Mouse (Mus musculus): Measurements from ENCODE around the gene Plscr4. TPM values are rescaled to one million over a fixed set of nuclear protein-coding genes. Genes with fewer than 3 reads are reported as not detected.

The Plscr4 gene
- polyA plus RNA-seq, 1 experiment from 2014 or later, result 13.4 TPM

DNA sequence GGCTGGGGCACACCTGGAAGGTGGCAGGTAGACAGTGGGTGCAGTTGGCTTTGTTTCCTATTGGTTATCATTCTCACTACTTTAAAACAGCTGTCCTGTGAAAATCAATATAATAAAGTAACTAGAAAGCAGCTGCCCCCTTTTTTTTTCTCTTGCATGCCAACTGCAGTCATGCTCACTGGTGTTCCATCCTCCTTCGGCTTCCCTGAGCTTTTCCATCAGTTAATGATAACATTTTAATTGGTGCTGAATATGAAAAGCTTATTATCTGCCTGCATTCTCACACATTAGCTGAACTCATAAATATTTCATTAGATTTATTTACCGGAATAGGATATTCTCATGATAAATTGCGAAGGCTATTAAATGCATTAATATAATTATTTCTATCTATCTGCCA lies 33.1 kb downstream of the Plscr4 start:
- Histone ChIP-seq H3K4me1 (ENCODE audit: control insufficient read depth, insufficient read depth, low read length) (no peaks in the 10 kb centered on the region), H3K4me2 (ENCODE audit: low read depth, low read length) (no peak overlapping the region), H3K9ac (ENCODE audit: low read length) (no peak overlapping the region), H3K4me3 (replicated peaks; ENCODE audit: low read length) (no peak overlapping the region), H3K27me3 (ENCODE audit: control insufficient read depth, insufficient read depth, low read length) (no peaks in the 10 kb centered on the region), H3K27ac (ENCODE audit: low read length) (no peak overlapping the region), H3K9me3 (replicated peaks; ENCODE audit: control insufficient read depth, low read length) (no peaks in the 10 kb centered on the region), H3K36me3 (ENCODE audit: control insufficient read depth, insufficient read depth, low read length) (no peaks in the 10 kb centered on the region)
- WGBS, result 88% methylated on average over 3 of the region's 3 CpGs
- no peak for ATAC-seq (ENCODE audit: insufficient read depth, low FRiP score)

DNA sequence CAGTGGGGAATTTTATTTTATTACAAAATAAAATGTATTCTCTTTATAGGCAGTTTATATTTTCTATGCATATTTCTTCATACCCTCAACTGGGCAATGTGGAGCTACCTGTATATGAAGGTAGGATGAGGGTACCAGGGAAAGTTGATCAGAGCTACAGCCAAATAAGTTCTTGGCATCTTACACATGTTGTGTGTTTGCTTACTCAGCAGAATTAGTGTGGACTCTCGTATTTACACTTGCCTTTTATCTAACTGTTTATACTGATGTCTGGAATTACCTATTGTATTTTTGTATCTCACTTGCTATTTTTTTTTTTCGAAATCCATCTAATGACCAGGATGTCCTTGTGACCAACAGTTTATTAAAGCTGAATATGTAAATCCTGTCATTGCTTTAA lies 34.1 kb downstream of the Plscr4 start:
- Histone ChIP-seq H3K9me3 (replicated peaks; ENCODE audit: control insufficient read depth, low read length) (no peaks in the 10 kb centered on the region), H3K4me3 (replicated peaks; ENCODE audit: low read length) (no peak overlapping the region), H3K27me3 (ENCODE audit: control insufficient read depth, insufficient read depth, low read length) (no peaks in the 10 kb centered on the region), H3K27ac (ENCODE audit: low read length) (no peak overlapping the region), H3K36me3 (ENCODE audit: control insufficient read depth, insufficient read depth, low read length) (no peaks in the 10 kb centered on the region), H3K4me2 (ENCODE audit: low read depth, low read length) (no peak overlapping the region), H3K4me1 (ENCODE audit: control insufficient read depth, insufficient read depth, low read length) (no peaks in the 10 kb centered on the region), H3K9ac (ENCODE audit: low read length) (no peak overlapping the region)
- ATAC-seq (ENCODE audit: insufficient read depth, low FRiP score), result no peak
- WGBS, result 73% methylated on average over 2 of the region's 2 CpGs

DNA sequence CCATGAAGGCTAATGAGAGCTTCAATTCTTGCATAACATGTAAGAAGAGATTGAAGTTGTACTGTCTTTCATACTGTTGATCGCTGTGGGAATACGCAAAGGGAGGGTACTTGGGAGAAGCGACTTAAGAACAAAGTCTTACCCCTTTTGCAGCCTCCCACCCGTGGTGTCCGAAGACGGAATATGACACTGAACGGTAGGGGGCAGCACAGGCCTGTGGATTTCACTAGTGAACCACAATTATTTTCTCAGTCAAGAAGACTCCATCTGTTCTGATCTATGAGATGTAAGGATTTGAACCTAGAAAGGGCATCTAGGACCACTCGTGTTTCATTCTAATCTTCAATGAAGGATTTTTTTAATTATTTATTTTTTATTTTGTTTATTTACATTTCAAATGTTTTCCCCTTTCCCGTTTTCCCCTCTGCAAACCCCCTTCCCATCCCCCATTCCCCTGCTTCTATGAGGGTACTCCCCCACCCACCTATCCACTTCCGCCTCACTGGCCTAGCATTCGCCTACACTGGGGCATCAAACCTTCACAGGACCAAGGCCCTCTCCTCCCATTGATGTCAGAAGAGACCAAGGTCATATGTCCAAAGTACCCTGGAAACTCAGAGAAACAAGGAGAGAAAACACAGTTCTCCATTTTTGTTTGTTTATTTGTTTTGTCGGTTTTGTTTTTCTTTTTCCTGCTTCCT lies 42.7 kb downstream of the Plscr4 start:
- WGBS, result 42% methylated on average over 12 of the region's 12 CpGs
- Histone ChIP-seq H3K9me3 (replicated peaks; ENCODE audit: control insufficient read depth, low read length) (no peaks in the 10 kb centered on the region), H3K36me3 (ENCODE audit: control insufficient read depth, insufficient read depth, low read length) (no peaks in the 10 kb centered on the region), H3K4me1 (ENCODE audit: control insufficient read depth, insufficient read depth, low read length) (no peaks in the 10 kb centered on the region), H3K27me3 (ENCODE audit: control insufficient read depth, insufficient read depth, low read length) (no peaks in the 10 kb centered on the region), H3K9ac (ENCODE audit: low read length) (no peak overlapping the region), H3K4me2 (ENCODE audit: low read depth, low read length) (no peak overlapping the region), H3K4me3 (replicated peaks; ENCODE audit: low read length) (no peak overlapping the region), H3K27ac (ENCODE audit: low read length) (no peak overlapping the region)
- no peak; the same call in 1 of the 2 replicates for ATAC-seq (ENCODE audit: insufficient read depth, low FRiP score)

DNA sequence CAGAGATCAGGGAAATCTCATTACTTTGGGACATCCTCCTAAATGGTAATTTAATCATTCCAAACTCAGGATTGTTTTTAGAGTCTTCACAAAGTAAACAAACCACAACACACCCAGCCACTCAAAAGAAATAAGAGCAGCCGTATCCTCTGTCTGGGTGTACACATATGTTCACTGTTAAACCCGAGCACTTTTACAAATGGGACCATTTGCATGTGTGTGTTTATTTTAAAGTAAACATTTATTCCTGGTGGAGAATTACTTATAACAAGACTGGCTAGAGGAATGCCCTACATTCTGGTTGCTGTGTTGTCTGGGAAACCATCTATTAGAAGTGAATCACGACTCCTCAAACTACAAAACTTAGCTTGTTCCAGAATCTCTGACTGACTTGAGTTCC lies 47.1 kb downstream of the Plscr4 start:
- H3K27me3 ChIP-seq (ENCODE audit: control insufficient read depth, insufficient read depth, low read length), result no peaks in the 10 kb centered on the region
- H3K4me2 ChIP-seq (ENCODE audit: low read depth, low read length), result no peak overlapping the region
- ATAC-seq (ENCODE audit: insufficient read depth, low FRiP score), result peak; percentile 69; the same call in 1 of the 2 replicates
- H3K4me3 ChIP-seq (replicated peaks; ENCODE audit: low read length), result no peak overlapping the region
- no peak overlapping the region for H3K27ac ChIP-seq (ENCODE audit: low read length)
- no peaks in the 10 kb centered on the region for H3K9me3 ChIP-seq (replicated peaks; ENCODE audit: control insufficient read depth, low read length)
- 38% methylated on average over 3 of the region's 3 CpGs for WGBS
- H3K9ac ChIP-seq (ENCODE audit: low read length), result no peak overlapping the region
- no peaks in the 10 kb centered on the region for H3K36me3 ChIP-seq (ENCODE audit: control insufficient read depth, insufficient read depth, low read length)
- H3K4me1 ChIP-seq (ENCODE audit: control insufficient read depth, insufficient read depth, low read length), result no peaks in the 10 kb centered on the region

GRCm38 (mm10) chr9:92504889-92505288 lies 47.7 kb downstream of the Plscr4 start:
- 51% methylated on average over 1 of the region's 1 CpGs for WGBS
- H3K4me2 ChIP-seq (ENCODE audit: low read depth, low read length), result no peak overlapping the region
- H3K27ac ChIP-seq (ENCODE audit: low read length), result no peak overlapping the region
- no peaks in the 10 kb centered on the region for H3K27me3 ChIP-seq (ENCODE audit: control insufficient read depth, insufficient read depth, low read length)
- H3K36me3 ChIP-seq (ENCODE audit: control insufficient read depth, insufficient read depth, low read length), result no peaks in the 10 kb centered on the region
- ATAC-seq (ENCODE audit: insufficient read depth, low FRiP score), result no peak
- no peak overlapping the region for H3K4me3 ChIP-seq (replicated peaks; ENCODE audit: low read length)
- H3K9me3 ChIP-seq (replicated peaks; ENCODE audit: control insufficient read depth, low read length), result no peaks in the 10 kb centered on the region
- no peak overlapping the region for H3K9ac ChIP-seq (ENCODE audit: low read length)
- H3K4me1 ChIP-seq (ENCODE audit: control insufficient read depth, insufficient read depth, low read length), result no peaks in the 10 kb centered on the region

GRCm38 (mm10) chr9:92511696-92512095 lies 54.5 kb downstream of the Plscr4 start:
- Histone ChIP-seq H3K27ac (ENCODE audit: low read length) (no peak overlapping the region), H3K4me1 (ENCODE audit: control insufficient read depth, insufficient read depth, low read length) (no peaks in the 10 kb centered on the region), H3K27me3 (ENCODE audit: control insufficient read depth, insufficient read depth, low read length) (no peaks in the 10 kb centered on the region), H3K4me2 (ENCODE audit: low read depth, low read length) (no peak overlapping the region), H3K9ac (ENCODE audit: low read length) (no peak overlapping the region), H3K9me3 (replicated peaks; ENCODE audit: control insufficient read depth, low read length) (no peaks in the 10 kb centered on the region), H3K4me3 (replicated peaks; ENCODE audit: low read length) (no peak overlapping the region), H3K36me3 (ENCODE audit: control insufficient read depth, insufficient read depth, low read length) (no peaks in the 10 kb centered on the region)
- no peak for ATAC-seq (ENCODE audit: insufficient read depth, low FRiP score)

DNA sequence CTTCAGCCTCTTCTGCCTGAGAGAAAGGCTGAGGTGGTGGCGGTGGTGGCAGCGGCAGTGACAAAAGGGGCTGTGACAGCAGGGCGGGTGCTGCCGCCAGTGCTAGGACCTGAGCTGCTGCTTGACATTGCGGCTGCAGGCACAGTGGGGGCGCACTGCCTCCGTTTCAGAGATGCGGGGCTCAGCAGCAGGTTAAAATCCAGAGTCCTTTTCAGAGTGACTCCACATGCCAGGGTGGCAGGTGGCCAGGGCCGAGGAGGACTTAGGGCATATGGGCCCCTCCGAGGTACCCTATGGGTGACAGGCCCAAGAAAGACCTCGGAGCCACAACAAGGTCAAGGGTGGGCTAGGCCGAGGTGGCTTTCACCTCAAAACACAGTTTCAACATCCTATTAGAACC lies 59.9 kb downstream of the Plscr4 start:
- no peak overlapping the region for H3K4me3 ChIP-seq (replicated peaks; ENCODE audit: low read length)
- H3K9ac ChIP-seq (ENCODE audit: low read length), result no peak overlapping the region

DNA sequence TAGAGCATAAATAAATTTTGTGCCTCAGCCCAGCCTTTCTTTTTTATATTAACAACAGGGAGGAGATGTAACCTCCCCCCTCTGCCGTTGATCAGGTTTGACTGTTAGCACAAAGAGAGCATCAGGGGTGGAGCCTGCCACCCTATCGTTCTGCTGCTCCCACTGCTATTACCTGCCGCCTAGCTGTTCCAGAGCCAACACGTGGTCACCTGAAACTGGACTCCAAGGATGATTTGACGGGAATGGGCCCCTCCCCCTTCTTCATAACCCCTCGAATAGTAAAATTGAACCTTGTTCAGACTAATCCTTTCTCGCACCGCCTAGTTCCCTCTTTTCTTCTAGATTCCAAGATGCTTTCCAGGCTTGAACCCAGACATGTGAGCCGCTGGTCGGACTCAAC lies 63.6 kb downstream of the Plscr4 start:
- no peak for ATAC-seq (ENCODE audit: insufficient read depth, low FRiP score)
- no peaks in the 10 kb centered on the region for H3K36me3 ChIP-seq (ENCODE audit: control insufficient read depth, insufficient read depth, low read length)
- H3K4me2 ChIP-seq (ENCODE audit: low read depth, low read length), result no peak overlapping the region
- no peaks in the 10 kb centered on the region for H3K4me1 ChIP-seq (ENCODE audit: control insufficient read depth, insufficient read depth, low read length)
- WGBS, result 86% methylated on average over 9 of the region's 10 CpGs
- peaks cover 5% of the 10 kb centered on the region; the same call in 1 of the 2 replicates for H3K9me3 ChIP-seq (replicated peaks; ENCODE audit: control insufficient read depth, low read length)
- H3K9ac ChIP-seq (ENCODE audit: low read length), result no peak overlapping the region
- H3K27me3 ChIP-seq (ENCODE audit: control insufficient read depth, insufficient read depth, low read length), result no peaks in the 10 kb centered on the region
- no peak overlapping the region for H3K27ac ChIP-seq (ENCODE audit: low read length)
- no peak overlapping the region for H3K4me3 ChIP-seq (replicated peaks; ENCODE audit: low read length)

More for the DNA sequence above, 59.9 kb downstream of the Plscr4 start:
- Histone ChIP-seq H3K36me3 (ENCODE audit: control insufficient read depth, insufficient read depth, low read length) (no peaks in the 10 kb centered on the region), H3K4me1 (ENCODE audit: control insufficient read depth, insufficient read depth, low read length) (no peaks in the 10 kb centered on the region), H3K27me3 (ENCODE audit: control insufficient read depth, insufficient read depth, low read length) (no peaks in the 10 kb centered on the region), H3K4me2 (ENCODE audit: low read depth, low read length) (no peak overlapping the region), H3K9me3 (replicated peaks; ENCODE audit: control insufficient read depth, low read length) (peaks cover 5% of the 10 kb centered on the region; the same call in 1 of the 2 replicates), H3K27ac (ENCODE audit: low read length) (no peak overlapping the region)
- WGBS, result 96% methylated on average over 12 of the region's 12 CpGs
- no peak for ATAC-seq (ENCODE audit: insufficient read depth, low FRiP score)

DNA sequence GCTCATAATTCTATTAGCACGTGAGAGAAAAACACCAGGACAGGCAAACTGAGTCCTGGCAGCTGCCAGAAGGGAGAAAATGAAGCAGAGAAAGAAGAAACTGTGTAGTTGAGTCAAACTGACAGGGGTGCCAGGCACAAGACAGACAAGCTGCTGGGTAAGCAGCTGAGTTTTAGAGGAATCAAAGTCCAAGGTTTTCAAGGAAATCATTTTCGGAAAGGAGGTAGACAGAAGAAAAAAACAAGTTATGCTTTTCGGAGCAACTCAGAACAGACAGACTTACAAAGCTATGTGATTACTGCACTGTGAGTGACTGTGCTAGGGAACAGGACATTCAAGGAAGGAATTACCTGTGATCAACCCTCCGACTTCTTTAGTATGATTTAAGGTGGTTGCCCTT lies 67.3 kb downstream of the Plscr4 start:
- no peak for ATAC-seq (ENCODE audit: insufficient read depth, low FRiP score)
- 77% methylated on average over 4 of the region's 4 CpGs for WGBS
- Histone ChIP-seq H3K4me3 (replicated peaks; ENCODE audit: low read length) (no peak overlapping the region), H3K4me1 (ENCODE audit: control insufficient read depth, insufficient read depth, low read length) (no peaks in the 10 kb centered on the region), H3K27me3 (ENCODE audit: control insufficient read depth, insufficient read depth, low read length) (no peaks in the 10 kb centered on the region), H3K9ac (ENCODE audit: low read length) (no peak overlapping the region), H3K4me2 (ENCODE audit: low read depth, low read length) (no peak overlapping the region), H3K27ac (ENCODE audit: low read length) (no peak overlapping the region), H3K36me3 (ENCODE audit: control insufficient read depth, insufficient read depth, low read length) (no peaks in the 10 kb centered on the region), H3K9me3 (replicated peaks; ENCODE audit: control insufficient read depth, low read length) (no peaks in the 10 kb centered on the region)

Data from stomach, embryonic 16.5 days (tissue).